Mouse (Mus musculus): ENCODE data around the gene Pappa. TPM values are rescaled to one million over a fixed set of nuclear protein-coding genes. Genes with fewer than 3 reads are reported as not detected.
A peak's percentile ranks its signal among the peaks of the same experiment; 100 is the strongest.

Pappa gene
- polyA plus RNA-seq, 2 experiments = 1.7 TPM

DNA sequence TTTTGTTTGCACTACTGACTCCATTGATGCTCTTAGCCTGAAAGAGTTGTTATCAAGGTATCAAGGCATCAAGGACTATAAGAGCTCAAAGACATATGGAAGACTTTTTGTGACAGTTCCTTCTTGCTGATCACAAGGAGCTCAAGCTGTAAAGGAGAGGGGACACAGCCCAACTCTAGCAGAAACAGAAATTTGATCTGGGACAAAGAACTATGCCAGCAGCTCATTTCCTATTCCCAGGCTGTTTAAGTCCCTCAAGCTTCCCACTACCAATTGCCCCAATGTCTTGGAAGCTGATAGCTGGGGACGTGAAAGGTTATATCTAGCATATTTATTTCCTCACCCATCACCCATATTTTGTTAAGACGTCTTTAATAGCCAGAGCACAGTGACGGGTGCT is 39.7 kb downstream of the Pappa start:
- 63% methylated on average over 3 of the region's 3 CpGs for WGBS

GRCm38 (mm10) chr4:65166288-65166835 is 42.4 kb downstream of the Pappa start:
- DNase-seq (ENCODE audit: low spot score) (no peak), ATAC-seq (ENCODE audit: low FRiP score, low read depth) (no peak)
- no peak overlapping the region for H3K27ac ChIP-seq (replicated peaks; ENCODE audit: low read depth, low read length)
- H3K4me3 ChIP-seq (replicated peaks; ENCODE audit: low read length) = no peak overlapping the region
- no peak for TF ChIP-seq POLR2A (IDR thresholded peaks at IDR 0.05; ENCODE audit: borderline replicate concordance, extremely low read depth, insufficient read depth, insufficient read length)
- H3K4me2 ChIP-seq (replicated peaks; ENCODE audit: low read depth, low read length, severe bottlenecking) = no peak overlapping the region
- no peaks in the 10 kb centered on the region for H3K27me3 ChIP-seq (ENCODE audit: control insufficient read depth, insufficient read depth, low read length)
- H3K9ac ChIP-seq (ENCODE audit: low read depth, low read length, severe bottlenecking) = no peak overlapping the region
- H3K36me3 ChIP-seq (ENCODE audit: control insufficient read depth, insufficient read depth, low read length) = no peaks in the 10 kb centered on the region
- WGBS = 73% methylated on average over 3 of the region's 3 CpGs
- H3K4me1 ChIP-seq (ENCODE audit: control insufficient read depth, insufficient read depth, low read length) = no peaks in the 10 kb centered on the region
- no peaks in the 10 kb centered on the region for H3K9me3 ChIP-seq (ENCODE audit: control insufficient read depth, low read length)

More for the DNA sequence above, 39.7 kb downstream of the Pappa start:
- Histone ChIP-seq H3K4me2 (replicated peaks; ENCODE audit: low read depth, low read length, severe bottlenecking) (no peak overlapping the region), H3K9me3 (ENCODE audit: control insufficient read depth, low read length) (no peaks in the 10 kb centered on the region), H3K9ac (ENCODE audit: low read depth, low read length, severe bottlenecking) (no peak overlapping the region), H3K27me3 (ENCODE audit: control insufficient read depth, insufficient read depth, low read length) (no peaks in the 10 kb centered on the region), H3K27ac (replicated peaks; ENCODE audit: low read depth, low read length) (no peak overlapping the region), H3K4me3 (replicated peaks; ENCODE audit: low read length) (no peak overlapping the region), H3K36me3 (ENCODE audit: control insufficient read depth, insufficient read depth, low read length) (no peaks in the 10 kb centered on the region), H3K4me1 (ENCODE audit: control insufficient read depth, insufficient read depth, low read length) (no peaks in the 10 kb centered on the region)
- no peak for ATAC-seq (ENCODE audit: low FRiP score, low read depth)
- TF ChIP-seq POLR2A (IDR thresholded peaks at IDR 0.05; ENCODE audit: borderline replicate concordance, extremely low read depth, insufficient read depth, insufficient read length) = no peak
- no peak for DNase-seq (ENCODE audit: low spot score)

- Histone ChIP-seq H3K9ac (ENCODE audit: low read depth, low read length, severe bottlenecking) (no peak overlapping the region), H3K27ac (replicated peaks; ENCODE audit: low read depth, low read length) (no peak overlapping the region), H3K4me2 (replicated peaks; ENCODE audit: low read depth, low read length, severe bottlenecking) (no peak overlapping the region), H3K4me1 (ENCODE audit: control insufficient read depth, insufficient read depth, low read length) (peaks cover 9% of the 10 kb centered on the region), H3K36me3 (ENCODE audit: control insufficient read depth, insufficient read depth, low read length) (no peaks in the 10 kb centered on the region), H3K27me3 (ENCODE audit: control insufficient read depth, insufficient read depth, low read length) (no peaks in the 10 kb centered on the region), H3K9me3 (ENCODE audit: control insufficient read depth, low read length) (no peaks in the 10 kb centered on the region), H3K4me3 (replicated peaks; ENCODE audit: low read length) (no peak overlapping the region)
- DNase-seq (ENCODE audit: low spot score) = no peak
- no peak for TF ChIP-seq POLR2A (IDR thresholded peaks at IDR 0.05; ENCODE audit: borderline replicate concordance, extremely low read depth, insufficient read depth, insufficient read length)
- no peak for ATAC-seq (ENCODE audit: low FRiP score, low read depth)
- WGBS = 88% methylated on average over 3 of the region's 3 CpGs
Observed at GRCm38 (mm10) chr4:65174505-65174904, 50.5 kb downstream of the Pappa start.

GRCm38 (mm10) chr4:65178146-65178545 is 54.2 kb downstream of the Pappa start:
- H3K27ac ChIP-seq (replicated peaks; ENCODE audit: low read depth, low read length) = no peak overlapping the region

DNA sequence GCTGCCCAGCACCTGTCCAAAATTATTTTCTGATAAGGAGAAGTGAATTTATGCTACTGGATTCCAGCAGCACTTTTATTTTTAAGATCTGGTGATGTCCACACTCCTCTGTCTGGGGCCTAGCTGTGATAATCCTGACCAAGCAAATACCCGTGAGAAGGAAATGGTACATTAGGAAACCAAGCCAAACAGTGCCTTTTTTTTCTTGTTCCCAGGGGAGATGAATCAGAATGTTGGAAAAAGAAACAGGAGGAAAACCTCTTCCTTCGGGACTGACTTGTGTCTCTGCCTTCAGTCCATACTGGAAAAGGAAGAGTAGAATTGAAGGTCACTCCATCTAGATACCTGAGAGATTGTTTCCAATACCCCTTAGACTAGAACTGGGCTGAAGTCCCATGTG is 63.3 kb downstream of the Pappa start:
- Histone ChIP-seq H3K27ac (replicated peaks; ENCODE audit: low read depth, low read length) (no peak overlapping the region), H3K4me1 (ENCODE audit: control insufficient read depth, insufficient read depth, low read length) (no peaks in the 10 kb centered on the region), H3K4me2 (replicated peaks; ENCODE audit: low read depth, low read length, severe bottlenecking) (no peak overlapping the region), H3K27me3 (ENCODE audit: control insufficient read depth, insufficient read depth, low read length) (no peaks in the 10 kb centered on the region), H3K36me3 (ENCODE audit: control insufficient read depth, insufficient read depth, low read length) (no peaks in the 10 kb centered on the region), H3K4me3 (replicated peaks; ENCODE audit: low read length) (no peak overlapping the region), H3K9ac (ENCODE audit: low read depth, low read length, severe bottlenecking) (no peak overlapping the region), H3K9me3 (ENCODE audit: control insufficient read depth, low read length) (no peaks in the 10 kb centered on the region)
- TF ChIP-seq POLR2A (IDR thresholded peaks at IDR 0.05; ENCODE audit: borderline replicate concordance, extremely low read depth, insufficient read depth, insufficient read length) = no peak
- ATAC-seq (ENCODE audit: low FRiP score, low read depth) = no peak
- DNase-seq (ENCODE audit: low spot score) = no peak
- WGBS = 71% methylated on average over 2 of the region's 2 CpGs

More at GRCm38 (mm10) chr4:65178146-65178545, 54.2 kb downstream of the Pappa start:
- ATAC-seq (ENCODE audit: low FRiP score, low read depth) (peak; percentile 34; the same call in 1 of the 2 replicates), DNase-seq (ENCODE audit: low spot score) (peak; percentile 58)
- no peak overlapping the region for H3K9ac ChIP-seq (ENCODE audit: low read depth, low read length, severe bottlenecking)
- TF ChIP-seq POLR2A (IDR thresholded peaks at IDR 0.05; ENCODE audit: borderline replicate concordance, extremely low read depth, insufficient read depth, insufficient read length) = no peak
- no peaks in the 10 kb centered on the region for H3K36me3 ChIP-seq (ENCODE audit: control insufficient read depth, insufficient read depth, low read length)
- WGBS = 17% methylated on average over 1 of the region's 1 CpGs
- H3K27me3 ChIP-seq (ENCODE audit: control insufficient read depth, insufficient read depth, low read length) = no peaks in the 10 kb centered on the region
- H3K9me3 ChIP-seq (ENCODE audit: control insufficient read depth, low read length) = no peaks in the 10 kb centered on the region
- H3K4me1 ChIP-seq (ENCODE audit: control insufficient read depth, insufficient read depth, low read length) = peaks cover 9% of the 10 kb centered on the region
- no peak overlapping the region for H3K4me3 ChIP-seq (replicated peaks; ENCODE audit: low read length)
- no peak overlapping the region for H3K4me2 ChIP-seq (replicated peaks; ENCODE audit: low read depth, low read length, severe bottlenecking)

Data from limb, embryonic 14.5 days (tissue).